Mouse (Mus musculus) ovary, postnatal 36 days (tissue): ENCODE measurements around the gene Prr15l.

Experiments
- DNase-seq: peaks from one replicate; pipeline ENCODE4 v3.0.0; 2022; ENCODE audit warnings: low spot score, mixed read lengths

Prr15l gene

DNA sequence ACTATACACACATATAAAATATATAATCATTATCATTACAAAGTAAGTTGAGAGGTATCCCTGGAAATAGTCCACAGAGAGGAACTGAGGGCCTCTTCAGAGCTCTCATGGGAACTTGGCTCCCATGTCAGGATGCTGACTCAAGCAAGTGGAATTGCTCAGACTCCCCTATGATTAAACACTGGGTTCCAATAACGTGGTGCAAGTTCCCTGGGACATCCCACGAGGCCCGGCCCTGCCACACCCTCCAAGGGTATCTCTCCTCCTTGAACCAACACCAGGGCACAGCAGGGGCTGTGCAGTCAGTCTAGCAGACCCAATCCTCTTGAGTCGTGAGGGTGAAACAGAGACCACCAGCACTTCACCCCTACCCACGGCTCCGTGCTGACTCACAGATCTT lies 8.9 kb upstream of the Prr15l start:
- no peak for DNase-seq

DNA sequence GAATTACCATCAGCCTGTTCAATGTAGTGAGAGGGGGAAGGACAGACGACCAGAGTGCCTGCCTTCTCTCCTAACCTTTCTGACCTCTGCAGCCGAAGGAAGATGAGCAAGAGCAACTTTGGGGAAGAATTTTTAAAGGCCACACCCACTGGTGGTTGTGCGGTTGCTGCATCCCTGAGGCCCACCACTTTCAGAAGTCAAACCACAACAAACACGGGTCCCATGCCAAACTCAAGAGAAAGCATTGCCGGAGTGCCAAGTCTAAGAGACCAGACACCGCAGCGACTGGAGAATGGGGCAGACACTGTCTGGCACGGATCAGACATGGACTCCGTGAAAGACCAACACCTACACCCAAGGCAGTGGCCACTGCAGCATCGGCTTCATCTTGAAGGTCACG lies 3.0 kb upstream of the Prr15l start:
- no peak for DNase-seq

DNA sequence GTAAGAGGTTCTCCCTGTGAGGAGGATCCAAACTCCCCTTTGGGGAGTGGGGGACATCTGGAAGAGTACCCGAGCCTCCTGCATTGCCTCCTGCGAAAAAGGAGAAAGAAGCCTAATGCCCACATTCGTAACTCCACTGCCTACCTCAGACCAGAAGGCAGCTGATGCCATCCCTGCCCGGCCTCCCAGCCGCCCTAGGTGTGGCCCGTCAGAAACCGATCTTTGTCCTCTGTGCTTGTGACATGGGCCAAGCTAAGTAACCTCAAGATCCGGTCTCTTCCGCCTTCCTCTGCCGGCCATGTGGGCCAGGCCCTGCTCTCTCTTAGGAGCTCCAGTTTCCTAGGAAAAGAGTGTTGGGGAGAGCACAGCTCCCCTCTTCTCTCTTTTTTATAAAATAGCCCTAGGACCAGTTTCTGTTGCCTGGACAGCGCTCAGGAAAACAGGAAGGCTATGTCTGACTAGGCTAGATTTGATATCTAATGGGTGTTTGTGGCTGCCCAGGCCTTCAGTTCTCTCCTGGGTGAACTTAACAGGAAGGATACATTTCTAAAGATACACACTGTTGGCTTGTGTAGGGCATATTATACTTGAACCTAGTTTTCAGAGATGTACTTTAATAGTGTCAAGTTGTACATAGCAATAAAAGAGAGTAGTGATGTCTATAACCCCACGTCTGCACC lies 2.3 kb upstream of the Prr15l start:
- no peak for DNase-seq

DNA sequence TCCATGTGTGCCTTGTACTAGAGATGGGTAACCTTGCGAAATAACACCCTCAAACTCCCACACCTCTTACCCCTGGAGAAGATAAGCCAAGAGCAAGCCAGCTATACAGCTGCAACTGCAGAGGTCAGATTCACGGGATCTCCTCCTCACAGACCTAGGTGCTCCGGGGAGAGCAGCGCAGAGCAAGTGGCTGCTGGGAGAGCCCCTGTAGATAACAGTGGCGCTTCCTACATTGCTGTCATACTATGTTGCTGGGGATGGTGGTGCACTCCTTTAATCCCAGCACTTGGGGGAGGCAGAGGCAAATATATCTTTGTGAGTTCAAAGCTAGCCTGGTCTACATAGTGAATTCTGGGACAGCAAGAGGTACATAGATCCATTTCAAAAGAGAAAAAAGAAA lies 1.3 kb upstream of the Prr15l start:
- DNase-seq: no peak

DNA sequence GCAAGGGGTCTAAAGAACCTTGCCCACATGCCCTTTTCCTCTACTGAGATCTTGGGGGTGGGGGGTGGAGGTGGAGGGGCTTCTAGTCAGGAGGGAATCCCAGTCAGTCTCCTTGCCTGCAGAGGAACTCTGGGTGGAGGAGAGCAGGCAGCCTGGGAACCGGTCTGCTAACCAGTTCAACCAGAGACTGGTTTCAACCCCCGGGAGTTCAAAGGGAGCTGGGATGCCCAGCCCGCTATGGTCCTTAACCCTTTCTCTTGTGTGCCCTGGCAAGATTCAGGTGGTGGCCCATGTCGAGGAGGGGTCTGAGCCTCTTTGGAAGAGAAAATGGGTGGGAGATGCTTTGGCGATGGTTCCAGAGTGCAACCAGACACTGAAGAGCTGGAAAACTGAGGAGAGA lies 787 bp downstream of the Prr15l start:
- DNase-seq: no peak

DNA sequence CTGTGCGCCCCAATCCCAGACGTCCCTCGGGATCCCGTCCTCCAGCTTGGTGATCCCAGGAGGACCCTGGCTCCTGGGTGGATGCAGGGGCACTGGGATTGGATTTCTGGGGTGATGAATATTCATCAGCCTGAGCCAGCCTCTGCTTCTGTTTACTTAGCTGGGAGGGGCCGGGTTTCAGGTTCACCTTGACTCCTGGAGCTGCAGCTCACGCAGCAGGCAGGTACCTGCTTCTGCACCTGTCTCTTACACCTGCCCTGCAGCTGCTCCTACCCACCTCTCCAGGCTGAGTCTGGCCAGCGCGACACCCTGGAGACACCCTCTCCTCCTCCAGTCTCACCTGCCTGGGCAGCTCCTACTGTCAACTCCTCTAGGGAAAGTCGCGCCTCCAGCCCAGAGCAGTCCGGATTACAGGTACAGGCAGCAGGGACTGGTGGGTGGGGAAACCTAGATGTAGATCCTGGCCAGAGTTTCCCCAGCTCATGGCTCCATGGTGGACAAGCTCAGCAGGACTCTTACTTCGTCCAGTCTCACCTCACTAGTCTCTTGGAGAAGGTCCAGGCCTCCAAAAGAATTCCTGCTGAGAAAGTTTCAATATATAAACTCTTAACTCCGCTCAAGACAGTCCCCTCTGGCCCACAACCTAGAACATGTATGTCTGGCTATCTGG lies 1.3 kb downstream of the Prr15l start:
- no peak for DNase-seq

DNA sequence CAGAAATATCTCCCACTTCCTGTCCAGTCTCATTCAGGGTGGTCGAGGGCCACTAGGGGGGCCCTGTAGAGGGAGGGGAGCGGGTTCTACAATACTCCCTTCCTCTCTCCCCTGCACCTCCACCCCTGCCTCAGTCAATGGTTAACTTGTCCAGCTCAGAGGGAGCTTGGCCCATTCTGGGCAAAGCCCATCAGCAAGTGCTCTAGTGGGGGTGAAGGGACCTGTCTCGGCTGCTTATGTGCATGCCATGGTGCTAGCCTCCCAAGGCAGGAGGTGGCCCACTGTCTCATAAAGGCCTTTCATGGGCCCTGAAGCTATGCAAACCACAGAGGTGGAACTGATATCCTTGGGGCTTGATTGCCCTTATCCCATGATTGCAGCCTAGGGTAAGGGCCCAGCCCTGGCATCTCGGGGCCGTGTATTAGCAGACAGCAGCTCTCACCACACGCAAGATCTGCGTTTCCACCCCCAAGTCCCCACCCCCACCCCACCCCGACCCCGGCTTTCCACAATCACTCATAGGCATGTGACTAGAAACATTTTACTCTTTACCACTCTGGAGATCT lies 1.9 kb downstream of the Prr15l start:
- no peak for DNase-seq

DNA sequence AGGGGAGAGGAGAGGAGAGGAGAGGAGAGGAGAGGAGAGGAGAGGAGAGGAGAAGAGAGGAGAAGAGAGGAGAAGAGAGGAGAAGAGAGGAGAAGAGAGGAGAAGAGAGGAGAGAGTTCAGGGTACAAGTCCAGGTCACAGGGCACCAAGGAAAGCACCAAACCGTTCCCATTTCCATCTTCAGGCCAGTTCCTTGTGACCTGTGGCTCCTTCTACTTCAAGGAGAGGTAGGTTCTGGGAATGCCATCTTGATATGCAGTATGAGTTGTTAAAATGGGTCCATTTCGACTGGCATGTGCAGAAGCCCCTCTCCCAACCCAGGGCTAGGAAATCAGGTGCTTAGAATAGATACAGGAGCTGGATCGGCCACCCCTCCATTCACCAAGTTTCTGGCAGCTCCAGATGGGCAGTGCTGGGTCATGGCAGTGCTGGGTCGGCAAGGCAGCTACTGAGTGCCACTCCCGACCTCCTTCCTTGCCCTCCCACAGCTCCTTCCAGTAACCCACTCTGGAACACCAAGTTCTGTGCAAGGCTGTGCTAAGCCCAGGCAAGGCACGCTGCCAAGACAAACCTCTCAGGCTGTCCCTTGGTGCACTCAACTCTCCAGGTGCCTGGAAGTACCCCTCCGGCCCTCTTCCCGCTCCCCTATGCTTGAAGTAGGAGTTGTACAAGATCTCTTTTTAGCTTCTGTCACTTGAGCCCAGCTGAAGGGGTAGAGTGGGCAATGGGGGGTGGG lies 3.6 kb downstream of the Prr15l start:
- peak; percentile 53 for DNase-seq

DNA sequence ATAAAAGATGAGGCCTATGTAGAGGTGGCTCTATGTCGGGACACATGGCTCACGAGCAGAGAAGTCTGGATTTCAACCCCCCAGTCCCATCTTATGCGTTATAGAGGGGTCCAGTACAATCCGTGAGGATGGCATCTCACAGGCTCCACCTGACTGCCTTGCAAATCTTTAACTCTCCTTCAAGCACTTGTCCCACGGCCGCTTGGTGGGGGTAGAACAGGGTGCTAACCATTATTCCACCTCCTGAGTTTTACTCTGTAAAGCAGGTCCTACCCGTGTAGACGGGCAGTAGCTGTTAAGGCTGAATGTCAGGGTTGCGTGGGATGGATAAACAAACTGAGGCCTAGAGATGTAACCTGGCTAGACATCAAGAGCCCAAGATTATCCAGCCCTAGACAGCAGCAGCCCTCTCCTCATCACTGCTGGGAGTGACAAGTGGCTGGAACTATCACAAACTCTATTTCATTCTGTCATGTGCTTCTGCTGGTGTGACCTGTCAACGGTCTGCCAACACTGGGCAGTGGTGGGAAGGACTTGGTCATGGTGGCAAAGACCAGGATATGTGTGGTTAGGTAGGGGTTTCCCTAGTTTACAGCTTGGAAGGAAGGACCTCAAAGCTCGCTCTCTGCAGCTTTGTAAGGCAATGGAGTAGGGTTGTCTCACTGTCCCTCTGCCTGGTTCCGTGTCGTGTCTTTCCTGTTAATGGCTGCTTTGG lies 5.8 kb downstream of the Prr15l start:
- no peak for DNase-seq

DNA sequence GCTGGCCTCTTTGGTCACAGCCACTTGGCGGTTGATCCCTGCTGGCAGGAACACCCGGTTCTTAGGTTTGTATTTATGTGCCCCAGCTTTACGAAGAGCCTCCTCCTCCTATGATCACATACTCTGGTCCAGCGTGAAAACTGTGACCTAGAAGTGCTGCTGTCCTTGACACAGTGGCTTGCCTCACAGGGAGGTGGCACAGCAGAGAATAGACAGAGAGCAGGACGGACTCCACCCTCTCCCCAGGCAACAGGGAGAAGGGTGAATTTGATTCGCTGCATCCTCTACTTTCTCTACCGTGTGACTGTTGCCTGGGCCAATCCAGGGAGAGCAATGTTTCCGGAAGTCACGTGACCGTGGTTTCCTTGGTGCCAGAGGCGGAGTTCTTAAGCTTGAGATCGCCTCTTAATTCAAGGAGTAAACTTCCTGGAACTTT lies 7.0 kb downstream of the Prr15l start:
- peak; percentile 75 for DNase-seq

DNA sequence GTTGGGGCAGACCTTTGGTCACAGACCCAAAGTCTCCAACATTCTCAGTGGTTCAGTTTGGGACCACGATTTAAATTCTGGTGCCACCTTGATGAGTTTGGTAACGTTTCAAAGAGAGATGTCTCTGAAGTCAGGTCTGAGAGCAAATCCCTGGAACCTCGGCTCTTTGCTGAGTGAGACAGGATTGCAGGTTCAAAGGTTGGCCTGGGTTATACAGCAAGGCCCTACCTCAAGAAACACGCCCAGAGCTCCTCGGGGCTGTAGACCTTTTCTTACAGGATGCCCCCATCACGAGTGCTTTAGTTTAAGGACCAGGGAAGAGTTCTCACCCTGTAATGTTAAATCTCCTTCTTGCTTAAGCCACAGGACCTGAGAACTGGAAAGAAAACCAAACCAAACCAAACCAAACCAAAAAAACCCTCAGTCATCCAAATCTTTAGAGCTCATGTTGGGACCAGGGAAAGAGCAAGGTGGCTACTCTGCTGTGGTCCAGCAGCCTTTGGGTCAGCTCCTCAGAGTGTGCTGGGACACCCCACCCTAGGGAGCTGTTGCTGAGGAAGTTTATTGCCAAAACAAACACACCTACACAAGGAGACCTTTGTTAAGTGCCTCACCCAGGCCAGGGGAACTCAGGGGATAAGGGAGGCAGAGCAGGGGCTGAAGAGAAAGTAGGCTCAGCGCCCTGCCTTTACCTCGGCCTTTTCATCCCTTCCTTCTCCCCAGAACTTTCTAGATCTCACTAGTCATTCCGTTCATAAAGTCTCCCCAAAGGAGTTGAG lies 8.2 kb downstream of the Prr15l start:
- no peak for DNase-seq

DNA sequence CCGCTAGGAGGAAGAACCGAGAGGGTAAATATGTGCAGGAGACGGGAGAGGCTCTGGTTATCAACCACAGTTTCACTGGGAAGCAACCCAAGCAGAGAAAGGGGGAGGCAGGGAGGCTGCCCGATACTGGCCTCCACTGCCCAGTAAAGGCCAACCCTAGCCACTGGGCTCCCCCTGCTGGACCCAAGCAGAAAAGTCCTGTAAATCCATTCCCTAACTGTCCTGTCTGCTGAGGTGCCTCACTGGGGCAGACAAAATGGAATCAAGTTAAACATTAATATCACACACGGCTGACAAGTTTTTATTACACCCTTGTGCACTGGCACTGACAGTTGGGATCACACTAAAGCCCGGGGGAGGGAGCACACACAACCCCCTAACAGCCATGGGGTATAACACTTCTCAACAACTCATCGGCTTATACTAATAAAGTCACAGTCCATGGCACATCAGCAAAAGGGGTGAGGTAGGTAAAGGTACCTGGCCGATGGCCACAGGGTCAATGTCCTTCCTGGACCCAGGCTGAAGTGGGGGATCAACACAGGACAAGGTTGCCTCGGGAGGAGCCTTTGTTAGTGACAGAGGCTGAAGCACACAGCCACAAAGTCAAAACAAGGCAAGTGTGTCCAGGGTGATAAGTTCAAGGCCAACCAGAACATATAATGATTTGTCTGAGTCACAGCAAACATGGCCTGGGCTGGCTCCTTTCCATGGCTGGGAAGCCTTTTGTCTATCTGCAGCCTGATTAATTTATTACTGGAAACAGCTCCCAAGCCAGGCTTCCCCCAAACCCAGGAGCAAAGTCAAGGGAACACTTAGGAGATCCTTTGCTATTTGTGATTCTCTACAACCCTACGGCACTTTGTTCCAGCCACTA lies 9.9 kb downstream of the Prr15l start:
- peak; percentile 80 for DNase-seq

DNA sequence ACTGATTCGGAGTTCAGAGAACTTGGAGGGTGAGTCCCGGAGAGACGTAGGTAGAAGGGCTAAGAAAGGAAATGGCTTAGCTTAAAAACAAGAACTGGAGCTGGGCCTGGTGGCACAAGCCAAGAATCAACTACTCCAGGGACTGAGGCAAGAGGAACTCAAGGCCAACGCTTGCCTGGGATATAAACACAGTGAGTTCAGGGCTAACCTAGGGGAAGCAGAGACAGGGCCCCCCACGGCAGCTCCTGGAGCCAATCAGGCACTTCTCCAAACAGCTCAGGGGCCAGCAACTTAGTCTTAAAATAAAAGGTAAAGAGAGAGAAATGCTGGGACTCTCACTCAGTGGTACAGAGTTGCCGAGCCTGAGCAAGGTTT lies 10.5 kb downstream of the Prr15l start:
- DNase-seq: peak; percentile 44

DNA sequence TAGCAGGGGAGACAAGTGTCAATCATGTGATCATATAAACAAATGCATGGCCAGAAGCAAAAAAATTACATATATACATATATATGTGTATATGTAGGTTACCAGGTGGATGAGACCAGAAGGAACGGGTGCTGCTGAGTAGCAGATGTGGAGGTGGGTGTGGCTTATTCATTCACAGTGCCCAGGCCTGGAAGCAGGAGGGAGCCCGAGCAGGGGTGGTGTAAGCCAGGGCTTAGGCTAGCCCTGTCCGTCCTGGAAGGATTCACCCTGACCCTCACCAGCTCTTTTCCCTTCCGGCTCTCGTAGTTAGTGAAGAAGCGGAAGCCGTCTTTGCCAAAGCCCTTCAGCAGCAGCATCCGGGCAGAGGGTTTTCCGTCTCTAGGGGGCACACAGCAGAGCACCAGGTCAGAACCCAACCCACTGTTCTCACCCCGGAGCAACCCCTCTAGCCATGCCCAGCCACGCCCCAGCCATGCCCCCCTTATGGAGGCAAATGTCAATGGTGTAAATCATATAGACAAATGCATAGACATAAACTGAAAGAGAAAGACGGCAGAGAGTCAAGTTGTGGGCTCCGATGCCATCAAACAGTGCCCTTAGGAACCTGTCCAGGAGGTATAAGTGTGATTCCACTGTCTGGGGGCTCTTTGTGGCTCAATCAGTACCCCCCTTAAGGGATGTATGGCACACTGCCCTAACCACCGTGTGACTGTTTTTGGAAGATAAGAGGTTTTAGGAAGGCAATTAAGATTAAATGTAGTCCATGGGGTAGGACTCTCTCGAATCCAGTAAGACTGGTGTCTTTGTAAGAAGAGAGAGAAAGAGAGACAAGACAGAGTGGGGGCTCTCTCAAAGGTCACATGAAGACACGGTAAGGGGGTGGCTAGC lies 12.9 kb downstream of the Prr15l start:
- DNase-seq: no peak

DNA sequence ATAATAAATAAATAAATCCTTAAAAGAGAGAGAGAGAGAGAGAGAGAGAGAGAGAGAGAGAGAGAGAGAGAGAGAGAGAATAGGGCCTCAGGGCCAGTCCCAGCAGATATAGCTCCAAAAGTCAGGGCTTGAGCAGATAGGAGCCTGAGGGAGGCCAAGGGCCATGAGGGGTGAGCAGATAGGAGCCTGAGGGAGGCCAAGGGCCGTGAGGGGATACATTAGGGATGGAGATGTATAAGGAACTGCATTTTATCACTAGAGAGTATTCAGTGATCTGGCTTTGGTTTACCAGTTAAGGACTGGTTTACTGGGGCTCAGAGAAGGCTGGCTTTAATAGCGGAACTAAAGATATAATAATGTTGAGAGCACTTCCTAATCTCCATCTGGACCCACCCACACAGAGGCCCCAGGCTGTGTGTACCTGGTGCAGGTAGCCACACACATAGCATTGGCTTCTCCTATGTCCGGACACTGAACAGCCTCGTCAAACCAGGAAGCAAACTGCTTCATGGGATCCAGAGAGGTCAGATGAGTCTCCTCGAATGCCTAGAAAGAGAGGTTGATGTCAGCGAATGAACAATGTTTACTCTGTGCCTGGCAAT lies 14.2 kb downstream of the Prr15l start:
- DNase-seq: no peak

DNA sequence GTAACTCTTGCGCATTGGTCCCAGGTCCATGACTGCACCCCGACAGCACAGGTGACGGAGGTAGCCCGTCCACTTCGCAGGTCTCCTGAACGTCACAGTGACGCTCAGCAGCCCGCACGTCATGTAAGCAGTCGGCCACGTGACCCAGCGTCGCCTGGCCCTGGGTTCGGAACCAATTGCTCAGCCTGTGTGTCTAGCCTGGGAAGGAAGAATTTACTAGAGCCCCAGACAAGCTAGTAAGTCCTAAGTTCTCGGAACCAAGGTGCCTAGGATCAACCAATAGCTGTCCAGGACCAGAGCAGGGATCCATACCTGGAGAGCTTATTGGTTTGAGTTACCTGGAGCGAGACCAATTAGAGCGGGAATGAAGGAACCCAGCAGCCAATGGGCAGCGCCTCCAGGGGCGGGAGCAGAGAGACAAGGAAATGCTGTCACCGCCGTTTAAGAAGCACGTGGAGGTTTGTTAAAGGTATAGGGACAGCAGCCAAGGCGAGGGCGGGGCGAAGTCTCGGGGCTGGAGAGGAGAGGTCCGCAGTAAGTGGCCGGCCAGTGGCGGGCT lies 15.9 kb downstream of the Prr15l start, which contains the start of gene Pnpo:
Gene Pnpo (minus strand): TSS at position 241 of the 559 bp plus-strand sequence.
- DNase-seq: peak; percentile 86

DNA sequence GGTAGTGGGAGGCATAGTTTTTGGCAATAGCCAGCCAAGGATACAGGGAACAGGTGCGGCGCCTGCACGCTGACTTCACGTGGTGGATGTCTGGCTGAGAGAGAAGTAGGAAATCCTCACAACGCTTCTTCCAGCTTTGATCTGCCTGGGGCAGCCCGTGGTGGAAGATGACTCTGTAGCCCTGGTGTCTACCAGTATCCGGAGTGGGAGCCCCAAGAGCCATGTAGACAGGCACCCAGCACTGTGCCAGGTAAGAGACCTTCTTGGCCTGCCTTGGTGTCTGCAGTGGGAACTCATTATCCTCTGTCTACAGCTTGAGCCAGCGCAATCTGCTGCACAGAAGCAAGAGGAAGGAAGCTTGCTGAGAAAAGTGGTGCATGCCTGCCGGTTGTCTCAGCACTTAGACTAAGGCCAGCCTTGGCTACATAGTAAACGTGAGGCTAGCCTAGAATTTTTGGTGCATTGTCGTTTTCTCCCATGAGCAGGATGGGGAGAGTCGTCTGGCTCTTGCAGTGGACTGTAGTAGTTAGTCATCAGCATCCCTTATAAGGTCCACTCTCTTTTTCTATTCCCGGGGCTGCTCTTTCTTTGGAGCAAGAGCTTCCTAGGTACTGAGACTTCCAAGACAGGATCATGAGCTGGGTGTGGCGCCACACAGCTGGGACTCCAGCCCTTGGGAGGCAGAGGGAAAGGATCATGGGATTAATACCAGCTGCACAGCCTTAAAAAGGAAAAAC lies 17.1 kb downstream of the Prr15l start:
- no peak for DNase-seq

DNA sequence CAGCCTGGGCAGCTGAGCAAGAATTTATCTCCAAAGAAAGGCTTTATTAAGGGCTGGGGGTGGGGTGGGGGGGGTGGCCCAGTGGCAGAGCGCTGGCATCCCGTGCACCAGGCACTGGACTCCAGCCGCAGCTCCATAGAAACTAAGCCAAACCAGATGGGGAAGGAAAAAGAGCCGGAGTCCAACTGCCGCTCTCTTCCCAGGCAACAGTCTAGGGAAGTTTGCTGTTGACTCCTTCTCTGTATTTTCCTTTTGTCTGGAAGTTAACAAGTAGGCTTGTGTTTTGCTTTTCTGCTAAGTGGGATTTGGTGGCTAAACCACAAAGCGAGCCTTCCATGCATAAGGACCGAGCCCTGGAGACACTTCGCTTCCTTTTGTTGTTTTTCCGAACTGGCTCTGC lies 18.6 kb downstream of the Prr15l start:
- no peak for DNase-seq
